Mouse (Mus musculus) bone marrow macrophage, adult 2 months (primary cell): ENCODE measurements at regions not wholly inside any gene's neighbourhood (a gene's known extent, or its start where the extent isn't known, plus 50 kb on each side); places are given as distances from the start of the nearest gene placed in this dataset.

Experiments
- H3K27ac ChIP-seq: 2 replicates; pipeline ENCODE4 v1.5.1; 2012; ENCODE audit warnings: low read depth, low read length; ENCODE audit not compliant: insufficient read depth
- H3K4me1 ChIP-seq: 2 replicates; pipeline ENCODE4 v1.6.1; 2012; ENCODE audit warnings: low read length; ENCODE audit not compliant: control insufficient read depth, insufficient read depth
- H3K4me3 ChIP-seq: 2 replicates; pipeline ENCODE4 v1.5.1; 2012; ENCODE audit warnings: mild to moderate bottlenecking, low read length, moderate library complexity; ENCODE audit not compliant: insufficient read depth
- CTCF ChIP-seq: IDR thresholded peaks from 2 replicates; pipeline ENCODE4 v1.5.1; 2012; ENCODE audit warnings: low read depth, mild to moderate bottlenecking, low read length, moderate library complexity
- POLR2A ChIP-seq: IDR thresholded peaks from 2 replicates; pipeline ENCODE4 v1.6.1; 2012; ENCODE audit warnings: mild to moderate bottlenecking, low read depth, low read length, borderline replicate concordance

GRCm38 (mm10) chr4:83985451-83985850 lies 460.1 kb downstream of the Ccdc171 start:
- no peaks in the 10 kb centered on the region for H3K4me1 ChIP-seq
- H3K27ac ChIP-seq: no peak overlapping the region
- TF ChIP-seq CTCF (no peak), POLR2A (no peak)
- no peak overlapping the region for H3K4me3 ChIP-seq

- H3K4me1 ChIP-seq: no peaks in the 10 kb centered on the region
- TF ChIP-seq CTCF: no peak
- no peak overlapping the region for H3K27ac ChIP-seq
- no peak overlapping the region for H3K4me3 ChIP-seq
Measured at GRCm38 (mm10) chr4:83986951-83987822, 461.8 kb downstream of the Ccdc171 start.

GRCm38 (mm10) chr4:83987846-83988245 lies 462.5 kb downstream of the Ccdc171 start:
- no peak overlapping the region for H3K4me3 ChIP-seq
- no peak for TF ChIP-seq CTCF
- no peak for TF ChIP-seq POLR2A

GRCm38 (mm10) chr4:83988314-83988713 lies 463.0 kb downstream of the Ccdc171 start:
- Histone ChIP-seq H3K27ac (no peak overlapping the region), H3K4me1 (no peaks in the 10 kb centered on the region), H3K4me3 (no peak overlapping the region)
- TF ChIP-seq CTCF: no peak
- TF ChIP-seq POLR2A: no peak

More at GRCm38 (mm10) chr4:83987846-83988245, 462.5 kb downstream of the Ccdc171 start:
- Histone ChIP-seq H3K4me1 (no peaks in the 10 kb centered on the region), H3K27ac (no peak overlapping the region)

- TF ChIP-seq CTCF: no peak
- no peak for TF ChIP-seq POLR2A
- H3K4me1 ChIP-seq: no peaks in the 10 kb centered on the region
- no peak overlapping the region for H3K4me3 ChIP-seq
- no peak overlapping the region for H3K27ac ChIP-seq
Measured at GRCm38 (mm10) chr4:83990126-83990989, 465.0 kb downstream of the Ccdc171 start.

GRCm38 (mm10) chr4:83991195-83991594 lies 465.9 kb downstream of the Ccdc171 start:
- H3K4me1 ChIP-seq: no peaks in the 10 kb centered on the region
- H3K27ac ChIP-seq: no peak overlapping the region
- no peak overlapping the region for H3K4me3 ChIP-seq
- no peak for TF ChIP-seq POLR2A
- TF ChIP-seq CTCF: no peak

- no peak for TF ChIP-seq POLR2A
- no peak for TF ChIP-seq CTCF
- Histone ChIP-seq H3K27ac (no peak overlapping the region), H3K4me1 (no peaks in the 10 kb centered on the region), H3K4me3 (no peak overlapping the region)
Measured at GRCm38 (mm10) chr4:83997079-83997478, 471.7 kb downstream of the Ccdc171 start.

- no peak for TF ChIP-seq POLR2A
- Histone ChIP-seq H3K4me1 (no peaks in the 10 kb centered on the region), H3K27ac (no peak overlapping the region), H3K4me3 (no peak overlapping the region)
Measured at GRCm38 (mm10) chr4:84001645-84002044, 476.3 kb downstream of the Ccdc171 start.

- Histone ChIP-seq H3K4me1 (no peaks in the 10 kb centered on the region), H3K4me3 (no peak overlapping the region), H3K27ac (no peak overlapping the region)
- TF ChIP-seq CTCF (no peak), POLR2A (no peak)
Measured at GRCm38 (mm10) chr4:84004055-84004778, 478.9 kb downstream of the Ccdc171 start.
